Mouse (Mus musculus) bone marrow macrophage, adult 2 months (primary cell): ENCODE data around the gene Itga11. TPM values are rescaled to one million over a fixed set of nuclear protein-coding genes. Genes with fewer than 3 reads are reported as not detected.
"Not testable (repeated sequence)": the region's sequence is repeated elsewhere in the genome, so short reads cannot be mapped to it uniquely, and the experiment has no call there.

Experiments
- H3K27ac ChIP-seq: 2 replicates; pipeline ENCODE4 v1.5.1; 2012; ENCODE audit warnings: low read depth, low read length; ENCODE audit not compliant: insufficient read depth
- H3K4me1 ChIP-seq: 2 replicates; pipeline ENCODE4 v1.6.1; 2012; ENCODE audit warnings: low read length; ENCODE audit not compliant: control insufficient read depth, insufficient read depth
- H3K4me3 ChIP-seq: 2 replicates; pipeline ENCODE4 v1.5.1; 2012; ENCODE audit warnings: mild to moderate bottlenecking, low read length, moderate library complexity; ENCODE audit not compliant: insufficient read depth
- CTCF ChIP-seq: IDR thresholded peaks from 2 replicates; pipeline ENCODE4 v1.5.1; 2012; ENCODE audit warnings: low read depth, mild to moderate bottlenecking, low read length, moderate library complexity
- POLR2A ChIP-seq: IDR thresholded peaks from 2 replicates; pipeline ENCODE4 v1.6.1; 2012; ENCODE audit warnings: mild to moderate bottlenecking, low read depth, low read length, borderline replicate concordance
- polyA plus RNA-seq: library from polyadenylated mRNA; stranded (reverse); fragments of >200 nt; gene quantifications from 2 replicates; pipeline ENCODE4 v1.2.4, GENCODE M21; 2012; ENCODE audit not compliant: missing spikeins, insufficient read depth, insufficient read length

The Itga11 gene
- polyA plus RNA-seq, 1 experiment = 0.46 TPM

DNA sequence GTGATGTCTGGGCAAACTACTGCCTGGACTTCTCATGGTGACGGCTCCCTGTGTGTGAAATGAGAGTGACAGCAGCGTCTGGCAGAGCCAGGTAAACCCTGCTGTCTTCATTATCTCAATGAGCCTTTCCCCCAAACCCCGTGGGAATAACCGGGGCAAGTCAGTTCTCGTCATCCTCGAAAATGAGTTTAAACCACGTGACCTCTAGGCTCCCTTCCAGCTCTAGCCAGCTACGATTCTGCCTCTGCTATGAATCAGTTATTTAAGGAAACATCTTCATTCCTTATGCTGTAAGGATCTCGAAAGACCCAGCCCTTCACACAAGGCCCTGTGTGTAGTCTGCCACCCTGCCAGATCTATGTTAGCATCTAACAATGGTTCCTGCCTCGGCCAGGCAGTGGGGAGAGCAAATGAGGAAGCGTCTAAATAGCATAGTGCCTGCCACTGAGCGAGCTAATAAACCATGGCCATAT, 139.5 kb downstream of the Itga11 start:
- H3K4me1 ChIP-seq = peaks cover 34% of the 10 kb centered on the region
- TF ChIP-seq POLR2A = no peak
- TF ChIP-seq CTCF = no peak
- H3K27ac ChIP-seq = peak overlapping the region; percentile 8; the same call in 1 of the 2 replicates
- H3K4me3 ChIP-seq = no peak overlapping the region

GRCm38 (mm10) chr9:62817828-62818614, 140.4 kb downstream of the Itga11 start:
- H3K4me1 ChIP-seq = peaks cover 27% of the 10 kb centered on the region
- H3K4me3 ChIP-seq = no peak overlapping the region
- TF ChIP-seq CTCF (no peak), POLR2A (no peak)
- H3K27ac ChIP-seq = no peak overlapping the region

- Histone ChIP-seq H3K27ac (no peak overlapping the region), H3K4me3 (no peak overlapping the region), H3K4me1 (peaks cover 16% of the 10 kb centered on the region)
- no peak for TF ChIP-seq CTCF
- no peak for TF ChIP-seq POLR2A
These were observed 141.9 kb downstream of the Itga11 start for GRCm38 (mm10) chr9:62819494-62819893.

GRCm38 (mm10) chr9:62819910-62820309, 142.3 kb downstream of the Itga11 start:
- not testable (repeated sequence) for H3K27ac ChIP-seq, H3K4me3 ChIP-seq
- H3K4me1 ChIP-seq = peaks cover 16% of the 10 kb centered on the region

DNA sequence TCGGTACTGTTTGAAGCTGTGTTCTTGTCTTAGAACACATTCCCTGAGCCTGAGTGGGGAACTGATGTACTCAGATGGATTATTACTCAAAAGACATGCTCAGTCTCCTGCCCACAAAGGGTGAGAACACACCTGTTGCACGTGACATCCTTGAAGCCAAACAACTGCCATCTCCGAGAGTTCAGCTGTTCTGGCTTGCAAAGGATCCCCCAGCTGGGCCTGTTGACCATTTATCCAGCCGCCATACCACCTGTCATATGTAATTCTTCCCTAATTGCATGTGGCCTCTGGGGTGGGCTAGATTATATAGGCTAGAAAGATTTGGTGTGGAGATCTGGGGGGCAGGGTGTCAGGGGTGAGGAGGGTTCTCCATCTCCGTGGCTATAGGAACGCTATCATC, 143.2 kb downstream of the Itga11 start:
- Histone ChIP-seq H3K27ac (no peak overlapping the region), H3K4me1 (peaks cover 16% of the 10 kb centered on the region), H3K4me3 (no peak overlapping the region)
- TF ChIP-seq CTCF (no peak), POLR2A (no peak)

DNA sequence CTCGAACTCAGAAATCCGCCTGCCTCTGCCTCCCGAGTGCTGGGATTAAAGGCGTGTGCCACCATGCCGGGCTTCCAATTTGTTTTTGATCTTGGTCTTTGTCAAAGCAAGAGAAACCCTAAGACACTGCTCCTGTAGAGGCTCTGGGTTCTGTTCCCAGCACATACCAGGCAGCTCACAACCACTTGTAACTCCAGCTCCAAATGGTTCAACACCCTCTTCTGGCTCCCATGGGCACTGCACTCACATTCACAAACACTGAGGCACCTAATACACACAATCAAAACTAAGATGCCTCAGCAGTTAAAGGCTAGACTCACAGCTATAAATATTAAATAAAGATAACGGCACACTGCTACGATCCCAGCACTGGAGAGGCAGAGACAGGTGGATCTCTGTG, 144.2 kb downstream of the Itga11 start:
- H3K27ac ChIP-seq = no peak overlapping the region
- TF ChIP-seq CTCF (no peak), POLR2A (no peak)
- H3K4me3 ChIP-seq = no peak overlapping the region
- H3K4me1 ChIP-seq = peaks cover 15% of the 10 kb centered on the region

- peaks cover 6% of the 10 kb centered on the region for H3K4me1 ChIP-seq
- no peak overlapping the region for H3K27ac ChIP-seq
- H3K4me3 ChIP-seq = no peak overlapping the region
- TF ChIP-seq POLR2A (no peak), CTCF (no peak)
These were observed 148.3 kb downstream of the Itga11 start for GRCm38 (mm10) chr9:62825791-62826393.

DNA sequence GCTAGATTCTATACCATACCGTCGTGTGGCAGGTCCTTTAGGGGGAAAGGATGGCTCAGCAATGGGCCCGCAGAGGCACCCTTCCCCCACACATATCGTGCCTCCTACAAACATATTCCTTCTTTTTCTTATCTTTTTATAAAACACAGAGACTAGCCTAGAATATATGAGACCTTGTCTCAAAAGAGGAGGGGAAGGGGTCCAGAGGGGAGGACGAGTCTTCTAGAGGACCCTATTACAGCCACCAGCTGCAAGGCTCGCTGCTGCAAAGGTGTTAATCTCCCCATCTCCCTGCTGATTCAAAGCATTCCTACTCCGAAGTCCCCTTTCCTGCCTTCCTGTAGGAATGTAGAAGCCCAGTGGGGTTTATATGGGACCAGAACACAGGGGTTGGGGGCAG, 148.8 kb downstream of the Itga11 start:
- Histone ChIP-seq H3K4me3 (no peak overlapping the region), H3K27ac (no peak overlapping the region), H3K4me1 (peaks cover 6% of the 10 kb centered on the region)
- TF ChIP-seq CTCF (no peak), POLR2A (no peak)

- Histone ChIP-seq H3K4me3 (peak overlapping the region; percentile 44), H3K27ac (no peak overlapping the region), H3K4me1 (peaks cover 6% of the 10 kb centered on the region)
- no peak for TF ChIP-seq CTCF
- TF ChIP-seq POLR2A = no peak
These were observed 150.5 kb downstream of the Itga11 start for GRCm38 (mm10) chr9:62827939-62828652.

DNA sequence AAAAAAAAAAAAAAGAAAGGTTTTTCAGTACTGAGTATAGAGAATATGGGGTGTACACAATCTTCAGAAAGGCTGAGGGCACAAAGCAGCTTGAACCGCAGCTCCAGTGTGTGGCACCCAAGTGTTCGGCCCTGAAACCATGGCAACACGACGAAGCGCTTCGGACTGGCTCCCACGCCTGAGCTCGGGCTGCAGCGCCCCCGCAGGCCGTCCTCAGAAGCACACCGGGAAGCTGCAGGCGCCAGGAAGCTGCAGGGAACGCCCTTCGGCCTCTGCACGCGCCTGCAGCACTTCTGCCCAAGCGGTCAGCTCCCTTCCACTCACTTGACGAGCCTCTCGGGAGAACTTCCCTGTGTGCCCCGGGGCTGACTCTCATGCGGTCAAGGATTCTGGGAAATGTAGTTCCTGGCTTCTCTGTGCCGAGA, 151.0 kb downstream of the Itga11 start:
- no peak overlapping the region; the same call in 1 of the 2 replicates for H3K27ac ChIP-seq
- TF ChIP-seq POLR2A = no peak
- no peak; the same call in 1 of the 2 replicates for TF ChIP-seq CTCF
- peaks cover 6% of the 10 kb centered on the region for H3K4me1 ChIP-seq
- H3K4me3 ChIP-seq = peak overlapping the region; percentile 44; the same call in 1 of the 2 replicates
